Mouse (Mus musculus) erythroblast, embryonic 14.5 days (primary cell): ENCODE measurements around the gene Smg9.

Experiments
- GATA1 ChIP-seq: IDR thresholded peaks from 2 replicates; pipeline ENCODE4 v1.6.1; 2012; ENCODE audit warnings: low read length, inconsistent platforms, mixed read lengths
- TAL1 ChIP-seq: IDR thresholded peaks from 3 replicates; pipeline ENCODE4 v1.6.1; 2012; ENCODE audit warnings: low read length, inconsistent platforms, mixed read lengths

GRCm38 (mm10) chr7:24396832-24397231, 2.6 kb upstream of the Smg9 start:
- peak; percentile 72 for TF ChIP-seq GATA1
- TF ChIP-seq TAL1: peak; percentile 78
